Mouse (Mus musculus): ENCODE data around the gene Mapk7.

- TF ChIP-seq CTCF (conservative IDR thresholded peaks at IDR 0.05 in 1 of 2, IDR thresholded peaks at IDR 0.05 in 1 of 2; ENCODE audit: low read depth in 2 of 2, low read length in 2 of 2) = no peak
- TF ChIP-seq SIN3A (IDR thresholded peaks at IDR 0.05; ENCODE audit: low read length) = no peak
- no peak for TF ChIP-seq TCF12 (IDR thresholded peaks at IDR 0.05; ENCODE audit: low read depth, low read length)
- TF ChIP-seq MAFK (IDR thresholded peaks at IDR 0.05; ENCODE audit: insufficient replicate concordance, low read length) = no peak
- no peak for TF ChIP-seq POLR2A (IDR thresholded peaks at IDR 0.05; ENCODE audit: low read depth, low read length)
- no peak for TF ChIP-seq CHD1 (IDR thresholded peaks at IDR 0.05; ENCODE audit: low read depth, low read length)
- no peak for TF ChIP-seq HCFC1 (IDR thresholded peaks at IDR 0.05; ENCODE audit: low read depth, low read length)
- TF ChIP-seq MAZ (IDR thresholded peaks at IDR 0.05; ENCODE audit: low read depth, low read length) = no peak
- TF ChIP-seq NRF1 (IDR thresholded peaks at IDR 0.05; ENCODE audit: low read depth, low read length) = no peak
Measured at GRCm38 (mm10) chr11:61519484-61520107, 25.4 kb upstream of the Mapk7 start.
